Mouse (Mus musculus) midbrain, embryonic 12.5 days (tissue): ENCODE results near the gene Grik2. TPM values are rescaled to one million over a fixed set of nuclear protein-coding genes. Genes with fewer than 3 reads are reported as not detected.

Experiments
- ATAC-seq: fragments of 200-750 bp; cut with Nextera tagmentation; 2 replicates; pipeline ENCODE4 v1.8.0; 2017; ENCODE audit warnings: low read depth, moderate TSS enrichment, moderate library complexity; ENCODE audit not compliant: low FRiP score
- H3K27ac ChIP-seq: fragments of 300-500 bp; sonication (generic); replicated peaks from 2 replicates; pipeline ENCODE4 v1.5.1; 2016; ENCODE audit warnings: mild to moderate bottlenecking
- H3K27me3 ChIP-seq: fragments of 300-500 bp; sonication (generic); 2 replicates; pipeline ENCODE4 v1.6.1; 2016; ENCODE audit warnings: mild to moderate bottlenecking
- H3K36me3 ChIP-seq: fragments of 300-500 bp; sonication (generic); 2 replicates; pipeline ENCODE4 v1.6.1; 2016
- H3K4me1 ChIP-seq: fragments of 300-500 bp; sonication (generic); 2 replicates; pipeline ENCODE4 v1.6.1; 2016
- H3K4me2 ChIP-seq: fragments of 300-500 bp; sonication (generic); replicated peaks from 2 replicates; pipeline ENCODE4 v1.6.1; 2016; ENCODE audit warnings: mild to moderate bottlenecking, moderate library complexity
- H3K4me3 ChIP-seq: fragments of 300-500 bp; sonication (generic); 2 replicates; pipeline ENCODE4 v1.5.1; 2016; ENCODE audit warnings: mild to moderate bottlenecking
- H3K9ac ChIP-seq: fragments of 300-500 bp; sonication (generic); replicated peaks from 2 replicates; pipeline ENCODE4 v1.6.1; 2016; ENCODE audit warnings: mild to moderate bottlenecking, moderate library complexity
- H3K9me3 ChIP-seq: fragments of 300-500 bp; sonication (generic); 2 replicates; pipeline ENCODE4 v1.6.1; 2016; ENCODE audit warnings: mild to moderate bottlenecking
- polyA plus RNA-seq: library from polyadenylated mRNA; unstranded; fragments of >200 nt; fragmentation: Nextera tagmentation; extraction: Ambion mirVana; gene quantifications from 2 replicates; pipeline ENCODE4 v1.2.1, GENCODE M21; 2016

Grik2 gene
- polyA plus RNA-seq, 1 experiment from 2014 or later = 20.2 TPM

GRCm38 (mm10) chr10:49049391-49049790 lies 739.2 kb downstream of the Grik2 start:
- H3K27ac ChIP-seq = no peak overlapping the region
- no peak overlapping the region for H3K4me2 ChIP-seq
- ATAC-seq = no peak
- no peaks in the 10 kb centered on the region for H3K27me3 ChIP-seq
- H3K4me1 ChIP-seq = no peaks in the 10 kb centered on the region
- H3K9me3 ChIP-seq = no peaks in the 10 kb centered on the region
- H3K36me3 ChIP-seq = no peaks in the 10 kb centered on the region
- no peak overlapping the region for H3K4me3 ChIP-seq
- H3K9ac ChIP-seq = no peak overlapping the region
